Mouse (Mus musculus): Measurements from ENCODE around the gene Pla2g10.
A peak's percentile ranks its signal among the peaks of the same experiment; 100 is the strongest.
"Not testable (repeated sequence)": the region's sequence is repeated elsewhere in the genome, so short reads cannot be mapped to it uniquely, and the experiment has no call there.

Gene Pla2g10

DNA sequence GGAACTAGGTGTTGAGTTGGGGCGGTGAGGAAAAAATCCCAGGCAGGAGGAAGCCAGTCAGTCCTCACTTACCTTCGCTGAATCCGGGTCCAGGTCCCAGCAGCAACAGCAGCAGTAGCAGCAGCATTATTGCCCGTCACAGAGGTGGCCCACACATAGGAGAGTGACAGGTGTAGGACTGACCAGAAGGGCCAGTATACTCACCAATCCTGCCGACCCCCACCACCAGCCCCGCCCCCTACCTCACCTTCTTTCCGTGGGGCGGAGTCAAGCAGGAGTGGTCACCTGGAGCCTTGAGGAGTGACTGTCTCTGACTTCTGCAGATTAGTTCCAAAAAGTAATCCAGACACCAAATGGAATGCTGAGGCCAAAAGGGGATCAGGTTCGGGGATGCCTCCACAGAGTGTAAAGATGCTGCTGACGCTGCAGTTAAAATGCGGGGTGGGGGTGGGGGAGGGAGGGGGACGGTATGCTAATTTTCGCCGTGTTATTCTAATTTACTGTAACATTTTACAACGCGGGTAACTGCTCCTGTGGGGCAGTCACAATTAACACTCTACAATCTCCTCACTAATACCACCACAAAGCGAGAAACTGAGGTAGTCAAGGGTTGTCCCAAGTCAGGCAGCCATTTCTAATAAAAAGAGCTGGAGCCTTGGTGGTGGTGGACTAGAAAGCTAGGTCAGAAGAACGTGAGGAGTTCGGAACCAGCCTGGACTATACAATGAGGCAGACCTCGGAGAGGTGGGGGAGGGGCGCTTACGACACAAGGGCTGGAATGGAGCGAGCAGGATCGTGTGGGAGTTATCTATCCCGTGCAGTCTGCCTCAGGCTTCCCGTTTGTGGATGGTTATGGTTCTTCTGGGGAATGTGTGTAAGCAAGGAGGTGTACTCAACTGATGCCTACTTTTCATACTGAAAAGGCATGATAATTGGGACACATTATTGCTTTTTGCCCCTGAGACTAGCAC is at the start of gene Pla2g10:
TSS of gene Pla2g10 (minus strand) at position 699 of the 971 bp plus-strand sequence.
- peak; percentile 49 for DNase-seq (ENCODE audit: low spot score)

DNA sequence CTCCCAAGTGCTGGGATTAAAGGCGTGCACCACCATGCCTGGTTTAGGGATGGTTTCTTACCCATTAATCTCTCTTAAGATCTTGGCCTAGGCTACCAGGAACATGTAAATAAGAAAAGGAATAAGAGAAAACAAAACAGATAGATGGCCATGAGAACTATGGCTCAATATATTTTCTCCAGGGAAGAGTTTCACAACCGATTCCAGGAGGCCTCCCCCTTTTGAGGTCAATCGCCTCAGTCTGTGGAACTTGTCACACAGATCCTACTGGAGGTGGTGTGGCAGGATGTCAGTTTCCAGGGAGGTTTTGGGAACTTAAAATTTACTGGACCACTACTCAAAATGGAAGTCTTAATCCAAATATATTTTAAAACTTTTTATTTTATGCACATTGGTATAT is 43.9 kb upstream of the Pla2g10 start:
- DNase-seq (ENCODE audit: low spot score), result not testable (repeated sequence)

DNA sequence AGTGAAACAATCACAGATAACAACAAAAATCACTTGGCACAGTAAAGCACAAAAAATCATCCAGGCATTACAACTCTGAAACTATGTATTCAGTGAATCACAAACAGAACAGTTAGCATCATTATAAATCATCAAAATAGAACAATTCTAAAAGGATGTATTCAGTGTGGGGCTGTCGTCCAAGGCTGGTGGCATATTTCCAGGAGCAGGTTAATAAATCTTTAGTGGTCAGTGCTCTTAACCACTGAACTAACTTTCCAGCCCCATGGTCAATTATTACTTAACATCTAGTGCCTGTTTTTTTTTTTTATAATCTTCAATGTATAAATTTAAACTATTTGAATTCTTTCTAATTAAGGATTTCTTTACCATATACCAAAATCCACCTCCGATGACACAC is 43.2 kb upstream of the Pla2g10 start:
- not testable (repeated sequence) for DNase-seq (ENCODE audit: low spot score)

DNA sequence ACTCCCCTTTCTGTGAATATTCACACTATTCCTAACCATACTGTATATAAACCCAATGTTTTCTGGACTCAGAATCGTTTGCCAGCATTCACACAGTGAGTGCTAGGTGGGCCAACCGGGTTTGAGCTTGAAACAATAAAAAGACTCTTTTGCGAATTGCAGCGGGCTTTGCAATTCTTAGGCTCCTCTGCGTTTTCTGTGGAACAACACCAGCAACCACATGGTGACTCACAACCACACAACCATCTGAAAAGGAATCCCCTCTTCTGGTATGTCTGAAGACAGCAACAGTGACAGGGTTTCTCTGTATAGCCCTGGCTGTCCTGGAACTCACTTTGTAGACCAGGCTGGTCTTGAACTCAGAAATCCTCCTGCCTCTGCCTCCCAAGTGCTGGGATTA is 41.3 kb upstream of the Pla2g10 start:
- DNase-seq (ENCODE audit: low spot score), result not testable (repeated sequence)

DNA sequence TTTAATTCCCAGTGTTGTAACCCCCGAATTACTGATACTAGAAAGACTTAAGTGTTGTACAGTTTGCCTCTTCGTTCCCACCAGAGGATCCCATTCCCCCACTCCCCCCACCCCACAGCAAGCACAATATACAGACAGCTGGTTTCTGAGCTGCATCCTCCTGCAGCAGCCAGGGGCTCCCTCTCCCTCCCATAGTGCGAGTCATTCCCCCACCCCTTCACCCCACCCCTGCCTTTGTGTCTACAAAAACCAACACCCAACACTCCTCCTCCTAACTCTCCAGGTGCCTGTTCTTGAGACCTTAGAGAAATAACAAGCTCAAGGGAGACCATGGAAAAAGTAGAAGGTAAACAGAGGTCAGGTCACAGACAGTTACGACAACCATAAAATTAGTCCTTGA is 40.8 kb upstream of the Pla2g10 start:
- not testable (repeated sequence) for DNase-seq (ENCODE audit: low spot score)

DNA sequence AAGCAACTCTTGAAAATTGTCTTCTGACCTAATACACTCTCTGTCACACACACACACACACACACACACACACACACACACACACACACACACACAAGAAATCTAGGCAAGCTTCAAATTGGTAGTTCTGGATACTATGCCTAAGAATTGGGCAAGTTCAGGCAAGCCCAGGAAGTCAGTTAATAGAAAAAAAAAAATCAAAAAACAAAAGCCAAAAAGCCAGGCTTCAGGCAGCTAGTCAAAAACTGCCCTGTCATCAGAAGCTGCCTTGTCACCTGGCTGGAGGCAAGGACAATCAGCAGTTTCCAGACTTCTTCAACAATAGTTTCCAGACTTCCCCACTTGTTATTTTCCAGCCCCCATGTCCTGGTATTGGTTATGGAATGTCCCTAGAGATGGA is 35.6 kb upstream of the Pla2g10 start:
- DNase-seq (ENCODE audit: low spot score), result no peak

DNA sequence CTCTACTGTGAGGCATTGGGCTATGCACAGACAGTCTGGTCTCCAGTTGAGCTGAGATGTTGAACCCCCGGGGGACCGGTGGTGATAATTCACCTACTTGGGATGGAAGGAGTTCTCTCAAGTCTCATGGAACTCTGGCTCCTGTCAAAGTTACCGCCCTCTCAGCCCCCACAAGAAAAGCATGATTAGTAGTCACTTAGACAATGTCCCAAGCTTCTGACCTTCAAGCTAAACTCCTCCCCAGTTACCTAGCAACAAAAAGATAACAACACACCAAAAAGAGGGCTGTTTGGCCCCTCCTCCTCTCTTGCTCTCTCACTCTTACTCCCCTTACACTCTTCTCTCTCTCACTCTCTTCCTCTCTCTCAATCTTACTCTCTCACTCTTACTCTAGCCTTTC is 33.7 kb upstream of the Pla2g10 start:
- DNase-seq (ENCODE audit: low spot score), result no peak

DNA sequence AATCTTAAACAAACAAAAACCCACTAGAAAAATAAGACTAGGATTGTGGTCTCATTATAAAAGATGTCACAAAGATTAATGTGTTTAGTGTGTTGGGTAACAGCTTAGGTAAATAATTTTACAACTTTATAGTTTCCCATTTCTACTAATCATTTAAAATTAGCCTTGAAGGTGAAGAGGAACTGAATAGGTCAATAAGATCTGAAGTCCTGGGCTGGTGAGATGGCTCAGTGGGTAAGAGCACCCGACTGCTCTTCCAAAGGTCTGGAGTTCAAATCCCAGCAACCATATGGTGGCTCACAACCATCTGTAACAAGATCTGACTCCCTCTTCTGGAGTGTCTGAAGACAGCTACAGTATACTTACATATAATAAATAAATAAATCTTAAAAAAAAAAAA is 32.0 kb upstream of the Pla2g10 start:
- not testable (repeated sequence) for DNase-seq (ENCODE audit: low spot score)

DNA sequence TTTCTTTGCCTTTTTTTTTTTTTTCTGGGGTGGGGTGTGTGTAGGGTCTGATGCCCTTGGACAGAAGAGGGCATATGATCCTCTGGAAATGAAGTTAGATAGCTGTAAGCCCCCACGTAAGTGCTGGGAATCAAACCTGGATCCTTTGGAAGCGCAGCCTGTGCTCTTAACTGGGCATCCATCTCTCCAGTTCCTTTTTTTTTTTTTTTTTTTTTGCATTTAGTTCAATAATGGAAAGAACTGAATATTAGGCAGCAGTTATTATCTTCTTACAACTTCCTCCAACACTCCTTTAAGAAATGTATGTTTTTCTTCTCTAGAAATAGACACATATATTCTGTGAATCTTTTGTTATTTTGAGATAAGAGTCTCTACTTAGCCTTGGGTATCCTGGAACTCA is 27.0 kb upstream of the Pla2g10 start:
- DNase-seq (ENCODE audit: low spot score), result no peak

DNA sequence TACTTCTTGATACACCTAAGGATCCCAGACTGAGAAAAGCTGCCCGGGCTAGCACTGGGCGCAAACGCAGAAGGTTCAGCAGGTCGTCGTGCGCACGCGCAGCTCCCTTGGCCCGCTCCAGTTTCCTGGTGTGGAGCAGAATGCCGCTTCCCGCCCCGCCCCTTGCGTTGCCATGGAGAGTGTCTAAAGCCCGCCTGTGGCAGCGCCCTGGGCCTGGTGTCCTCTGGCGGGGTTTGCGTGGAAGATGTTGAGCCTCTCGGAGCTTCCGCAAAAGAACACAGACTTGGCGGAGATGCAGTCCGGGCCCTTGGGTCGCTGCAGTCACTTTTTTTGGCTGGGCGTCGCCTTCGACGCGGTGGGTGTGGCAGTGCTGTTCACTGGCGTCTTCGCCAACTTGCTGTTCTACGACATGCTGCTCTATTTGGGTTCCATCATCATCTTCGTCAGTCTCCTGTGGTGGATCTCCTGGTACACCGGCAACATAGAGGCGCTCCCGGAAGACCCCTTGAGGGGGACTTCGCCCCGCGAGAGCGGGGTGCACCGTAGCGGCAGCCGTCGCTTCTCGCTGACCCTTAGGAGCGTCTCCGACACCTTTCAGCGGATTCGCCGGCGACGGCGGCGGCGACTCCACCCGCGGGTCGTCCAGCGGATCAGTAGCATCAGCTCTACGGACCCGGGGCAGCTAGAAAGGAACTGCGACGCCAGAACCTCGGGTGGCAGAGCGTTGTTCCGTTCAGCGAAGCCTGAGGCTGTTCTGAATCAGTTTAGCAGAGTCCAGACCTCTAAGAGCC is 23.8 kb upstream of the Pla2g10 start:
- DNase-seq (ENCODE audit: low spot score), result peak; percentile 97

DNA sequence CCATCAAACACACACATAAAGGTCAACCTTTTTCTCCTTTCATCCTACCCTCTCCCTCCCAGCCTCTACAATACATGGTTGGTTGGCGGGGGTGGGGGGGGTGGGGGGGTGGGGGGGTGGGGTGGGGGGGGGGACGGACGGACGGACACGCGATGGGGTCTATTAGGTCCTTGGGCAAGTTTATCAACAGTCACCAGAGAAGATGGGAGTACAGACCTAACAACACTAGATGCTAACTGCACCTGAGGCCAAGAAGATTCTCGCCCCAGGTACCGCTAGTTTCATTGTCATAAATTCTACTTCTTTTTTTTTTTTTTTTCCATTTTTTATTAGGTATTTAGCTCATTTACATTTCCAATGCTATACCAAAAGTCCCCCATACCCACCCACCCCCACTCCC is 23.2 kb upstream of the Pla2g10 start:
- no peak for DNase-seq (ENCODE audit: low spot score)

DNA sequence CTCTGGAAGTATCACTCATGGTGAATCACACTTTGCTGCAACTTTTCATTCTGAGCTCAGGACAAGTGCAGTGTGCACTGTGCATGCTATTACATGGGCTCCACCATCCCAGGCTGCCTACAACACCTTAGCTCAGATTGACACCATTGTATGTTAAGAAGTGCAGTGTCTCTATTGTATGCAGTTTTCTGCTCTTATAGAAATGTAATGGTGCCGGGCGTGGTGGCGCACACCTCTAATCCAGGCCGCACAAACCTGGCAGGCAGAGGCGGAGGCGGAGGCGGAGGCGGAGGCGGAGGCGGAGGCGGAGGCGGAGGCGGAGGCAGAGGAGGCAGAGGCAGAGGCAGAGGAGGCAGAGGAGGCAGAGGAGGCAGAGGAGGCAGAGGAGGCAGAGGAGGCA is 19.8 kb upstream of the Pla2g10 start:
- no peak for DNase-seq (ENCODE audit: low spot score)

DNA sequence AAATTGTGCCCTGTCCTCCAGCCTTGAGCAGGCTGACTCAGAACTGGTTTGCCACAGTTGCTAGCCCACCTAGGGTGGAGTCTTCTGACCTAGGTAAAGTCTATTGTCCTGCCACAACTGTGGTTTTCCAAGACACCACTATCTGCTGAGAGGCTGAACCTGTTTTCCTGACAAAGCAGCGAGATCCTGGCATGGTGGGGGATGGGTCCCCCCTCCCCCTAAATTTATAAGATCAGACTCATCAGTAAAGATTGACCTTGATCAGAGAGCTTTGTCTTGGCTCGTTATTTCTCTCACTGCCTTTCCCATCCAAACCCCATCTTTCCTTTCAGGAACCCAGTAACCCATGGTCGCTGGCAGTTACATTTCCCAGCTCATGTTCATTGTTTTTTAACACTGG is 19.2 kb upstream of the Pla2g10 start:
- no peak for DNase-seq (ENCODE audit: low spot score)

DNA sequence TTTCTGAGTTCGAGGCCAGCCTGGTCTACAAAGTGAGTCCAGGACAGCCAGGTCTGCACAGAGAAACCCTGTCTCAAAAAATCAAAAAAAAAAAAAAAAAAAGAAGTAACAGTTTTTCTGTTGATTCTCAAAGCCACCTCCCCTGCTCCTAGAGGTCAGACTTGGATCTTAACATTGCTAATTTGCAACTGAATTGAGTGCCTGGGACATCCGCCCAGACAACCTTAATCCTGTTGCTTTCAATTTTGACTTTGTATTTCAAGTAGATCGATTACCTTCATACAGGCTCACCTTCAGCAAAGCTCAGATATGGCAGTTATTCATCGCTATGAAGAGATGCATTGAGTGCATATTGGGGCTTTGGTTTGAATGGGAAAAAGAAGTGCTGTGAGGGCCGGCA is 18.5 kb upstream of the Pla2g10 start:
- no peak for DNase-seq (ENCODE audit: low spot score)

DNA sequence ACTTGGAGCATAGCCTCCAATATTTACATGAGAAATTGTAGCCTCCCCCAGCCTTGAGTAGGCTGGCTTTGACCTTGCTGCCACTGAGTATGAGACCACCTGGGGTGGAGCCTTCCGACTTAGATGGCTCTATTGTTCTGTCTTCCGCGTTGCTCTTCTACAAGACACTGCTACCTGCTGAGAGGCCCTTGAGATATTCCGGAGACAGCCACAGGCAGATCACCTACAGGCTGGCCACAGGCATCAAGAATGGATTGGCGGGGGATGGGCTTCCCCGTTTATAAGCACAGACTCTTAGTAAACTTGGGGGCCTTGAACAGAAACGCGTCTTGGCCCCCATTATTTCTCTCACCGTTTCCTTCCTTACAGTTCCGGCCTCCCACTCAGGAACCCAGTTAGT is 18.0 kb upstream of the Pla2g10 start:
- DNase-seq (ENCODE audit: low spot score), result not testable (repeated sequence)

DNA sequence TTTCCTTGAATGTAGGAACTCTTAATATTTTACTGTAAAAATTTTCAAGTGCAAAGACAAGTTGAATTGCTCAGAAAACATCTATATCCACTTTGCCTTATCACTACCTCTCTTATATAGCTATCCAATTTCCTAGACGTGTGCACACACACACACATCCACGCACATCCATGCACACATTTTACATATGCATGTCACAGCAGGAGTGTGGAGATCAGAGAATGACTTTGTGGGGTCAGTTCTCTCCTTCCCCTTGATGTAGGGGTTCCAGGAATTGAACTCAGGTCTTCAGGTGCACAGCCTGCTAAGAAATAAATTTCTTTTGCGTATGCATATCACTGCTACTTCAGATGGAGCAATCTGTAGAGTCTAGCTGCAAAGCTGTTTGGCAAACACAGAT is 17.3 kb upstream of the Pla2g10 start:
- DNase-seq (ENCODE audit: low spot score), result no peak

DNA sequence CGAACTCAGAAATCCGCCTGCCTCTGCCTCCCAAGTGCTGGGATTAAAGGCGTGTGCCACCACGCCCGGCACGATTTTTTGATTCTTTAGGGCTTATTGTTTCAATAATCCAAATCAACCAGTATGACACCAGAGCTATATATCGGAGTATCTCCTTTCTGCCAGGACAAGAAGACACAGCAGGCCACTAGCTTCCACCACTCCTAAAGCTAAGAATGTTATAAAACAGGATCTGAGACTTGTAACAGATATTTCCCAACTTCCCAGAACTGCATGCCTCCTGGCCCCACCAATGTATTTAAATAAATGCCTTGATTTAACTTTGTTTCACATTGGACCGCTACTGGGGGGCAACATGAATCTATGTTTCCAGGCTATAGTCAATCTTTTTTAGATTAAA is 16.9 kb upstream of the Pla2g10 start:
- DNase-seq (ENCODE audit: low spot score), result no peak

DNA sequence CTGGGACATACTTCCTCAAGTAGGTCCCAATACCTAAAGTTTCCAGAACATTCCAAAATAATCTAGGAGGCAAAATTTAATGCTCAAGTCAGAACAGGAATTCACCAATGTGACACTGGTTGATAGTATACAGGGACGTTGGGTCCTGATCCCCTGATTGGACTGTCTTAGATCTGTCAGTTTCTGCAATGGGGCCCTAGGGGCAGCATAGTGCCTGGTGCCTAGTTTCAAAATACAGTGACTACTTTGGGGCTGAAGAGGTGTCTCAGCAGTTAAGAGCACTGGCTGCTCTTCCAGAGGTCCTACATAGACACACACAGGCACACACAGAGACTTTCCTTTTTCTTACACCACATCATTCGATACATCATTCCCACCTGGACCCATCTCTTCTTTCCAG is 10.1 kb upstream of the Pla2g10 start:
- DNase-seq (ENCODE audit: low spot score), result no peak

DNA sequence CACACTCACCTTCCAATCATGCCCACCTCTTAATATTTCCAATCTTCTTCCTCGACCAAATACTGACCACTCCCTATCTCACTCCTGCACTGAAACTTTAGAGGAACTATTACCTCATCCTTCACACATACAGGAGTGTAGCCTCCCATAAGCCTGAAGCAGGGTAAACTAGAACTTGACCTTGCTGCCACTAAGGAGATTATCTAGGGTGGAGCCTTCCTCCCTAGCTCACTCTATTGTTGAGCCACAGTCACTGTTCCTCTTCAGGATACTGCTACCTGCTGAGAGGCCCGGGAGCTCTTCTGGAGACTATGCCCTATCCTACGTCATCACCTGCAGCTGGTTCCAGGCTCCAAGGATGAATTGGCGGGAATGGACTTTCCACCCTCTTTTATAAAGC is 8.3 kb upstream of the Pla2g10 start:
- not testable (repeated sequence) for DNase-seq (ENCODE audit: low spot score)

DNA sequence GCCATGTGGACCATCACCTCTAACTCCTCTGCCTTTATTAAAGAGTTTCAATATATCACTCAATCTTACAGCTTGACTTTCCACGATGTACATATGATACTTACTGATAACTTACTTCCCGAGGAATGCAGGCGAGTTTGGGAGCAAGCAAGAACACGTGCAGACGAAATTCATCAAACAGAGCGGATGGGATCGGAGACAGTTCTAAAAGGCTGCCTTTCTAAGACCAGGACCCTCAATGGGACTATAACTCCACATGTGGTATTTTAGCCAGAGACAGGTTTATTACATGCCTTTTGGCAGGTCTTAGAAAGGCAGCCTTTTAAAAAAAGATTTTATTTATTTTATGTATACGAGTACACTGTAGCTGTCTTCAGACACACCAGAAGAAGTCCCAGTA is 5.2 kb upstream of the Pla2g10 start:
- DNase-seq (ENCODE audit: low spot score), result no peak

DNA sequence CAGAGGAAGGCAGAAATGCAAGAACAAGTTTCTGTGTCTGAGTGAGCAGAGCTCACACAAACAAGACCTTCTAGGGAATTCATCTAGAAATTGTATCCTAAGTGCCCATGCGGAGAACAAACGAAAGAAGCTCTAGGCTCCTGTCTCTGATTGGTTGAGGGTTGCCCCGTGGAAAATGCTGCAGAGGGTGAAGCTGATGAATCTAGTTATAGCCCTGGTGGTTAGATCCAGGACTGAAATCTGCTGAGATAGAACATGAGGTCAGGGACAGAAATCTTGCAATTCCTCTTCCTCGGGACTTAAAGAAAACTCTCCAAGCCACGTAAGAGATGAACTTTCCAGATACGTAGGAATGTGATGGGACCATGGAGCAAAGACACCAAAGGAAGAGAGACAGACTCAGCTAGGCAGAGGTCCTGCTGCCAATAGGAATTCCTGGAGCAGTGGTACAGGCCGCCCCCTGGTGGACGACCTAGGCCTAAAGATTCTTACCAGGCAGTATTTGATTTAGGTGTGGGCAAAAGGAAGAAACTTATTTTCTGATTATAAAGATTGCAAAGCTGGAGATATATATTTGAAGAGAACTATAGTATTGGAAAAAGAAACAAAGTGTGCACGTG is 2.8 kb upstream of the Pla2g10 start:
- peak; percentile 91 for DNase-seq (ENCODE audit: low spot score)

DNA sequence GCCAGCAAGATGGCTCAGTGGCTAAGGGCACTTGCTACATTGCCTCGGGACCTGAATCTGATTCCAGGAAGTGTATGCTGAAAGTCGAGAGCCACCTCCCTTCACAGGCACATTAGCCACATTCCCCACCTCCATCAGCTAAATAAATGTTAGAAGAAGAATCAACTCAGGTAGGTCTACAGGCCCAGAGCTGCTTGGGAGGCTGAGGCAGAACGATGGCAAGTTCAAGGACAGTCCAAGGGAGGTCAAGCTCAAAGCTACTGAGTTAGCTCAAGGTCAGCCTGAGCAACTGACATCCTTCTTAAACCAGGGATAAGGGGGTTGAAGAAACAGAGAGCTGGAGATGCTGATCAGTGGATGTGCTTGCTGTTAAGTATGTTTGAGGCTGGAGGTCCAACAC is 2.0 kb upstream of the Pla2g10 start:
- no peak for DNase-seq (ENCODE audit: low spot score)

DNA sequence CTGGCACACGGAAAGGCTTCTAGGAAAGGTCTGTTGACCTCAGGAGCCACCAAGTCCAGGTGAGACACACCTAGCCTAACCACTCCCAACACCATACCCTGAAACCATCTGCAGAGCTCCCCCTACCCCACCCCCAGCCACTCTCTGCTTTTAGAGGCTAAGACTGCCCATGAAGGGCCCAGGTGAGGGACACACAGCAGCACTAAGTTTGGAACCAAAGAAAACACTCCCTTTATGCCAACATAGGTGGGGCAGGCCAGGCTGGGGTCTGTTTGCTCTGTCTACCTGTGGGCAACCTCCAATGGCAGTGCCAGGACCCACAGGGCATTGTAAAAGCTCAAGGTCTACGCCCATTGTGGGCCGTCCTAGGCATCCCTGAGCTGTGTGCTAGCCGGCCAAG is 1.4 kb downstream of the Pla2g10 start:
- no peak for DNase-seq (ENCODE audit: low spot score)

Measured in testis, postnatal 10 days (tissue).